Mouse (Mus musculus) gastrocnemius, adult 8-10 months (tissue): ENCODE data around the gene Apof. TPM values are rescaled to one million over a fixed set of nuclear protein-coding genes. Genes with fewer than 3 reads are reported as not detected.

Experiments used
- DNase-seq, 2 experiments: peaks; one replicate each; pipeline ENCODE4 v3.0.0; 2022; ENCODE audit warnings: low spot score in 2 of 2
- total RNA-seq, 4 experiments: library from RNA; stranded (reverse); gene quantifications; 2 replicates each; pipeline ENCODE4 v1.2.4; 2022

Gene Apof
- total RNA-seq, 4 experiments from 2014 or later: not detected

DNA sequence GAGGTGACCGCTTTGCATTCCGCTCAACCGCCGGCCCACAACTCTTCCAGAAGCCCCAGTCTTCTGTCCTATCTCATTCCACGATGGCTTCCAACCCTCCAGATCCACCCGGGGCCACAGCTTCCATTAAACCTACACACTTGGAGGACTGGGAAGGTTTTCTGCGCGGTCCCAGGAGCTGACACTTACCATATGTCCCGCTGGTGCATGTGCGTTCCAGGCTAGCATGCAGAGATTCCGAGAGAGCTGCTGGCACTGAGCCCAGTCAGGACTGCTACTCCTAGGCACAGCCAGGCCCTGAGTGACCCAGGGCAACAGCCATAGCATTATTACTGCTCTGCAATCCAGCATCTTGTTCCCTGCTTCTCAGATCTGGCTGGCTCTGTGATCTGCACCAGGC lies 29.2 kb downstream of the Apof start:
- no peak for DNase-seq

DNA sequence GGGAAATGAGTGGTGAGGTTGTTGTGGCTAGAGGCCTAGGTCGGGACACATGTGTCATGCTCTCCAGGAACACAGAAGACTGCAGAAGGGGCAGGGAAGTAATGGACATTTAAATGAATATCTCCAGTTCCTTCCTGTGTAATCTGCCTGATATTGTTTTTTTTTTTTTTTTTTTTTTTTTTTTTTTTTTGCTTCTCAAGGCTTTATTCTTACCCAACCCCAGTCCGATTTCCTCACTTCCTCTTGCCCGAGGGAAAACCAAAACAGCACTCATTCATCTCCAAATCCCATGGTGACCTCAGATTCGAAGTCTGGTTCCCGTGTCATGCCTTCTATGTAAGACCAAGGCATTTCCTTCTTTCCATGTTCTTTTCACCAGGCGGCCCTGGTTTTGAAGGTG lies 29.8 kb downstream of the Apof start:
- DNase-seq: no peak

DNA sequence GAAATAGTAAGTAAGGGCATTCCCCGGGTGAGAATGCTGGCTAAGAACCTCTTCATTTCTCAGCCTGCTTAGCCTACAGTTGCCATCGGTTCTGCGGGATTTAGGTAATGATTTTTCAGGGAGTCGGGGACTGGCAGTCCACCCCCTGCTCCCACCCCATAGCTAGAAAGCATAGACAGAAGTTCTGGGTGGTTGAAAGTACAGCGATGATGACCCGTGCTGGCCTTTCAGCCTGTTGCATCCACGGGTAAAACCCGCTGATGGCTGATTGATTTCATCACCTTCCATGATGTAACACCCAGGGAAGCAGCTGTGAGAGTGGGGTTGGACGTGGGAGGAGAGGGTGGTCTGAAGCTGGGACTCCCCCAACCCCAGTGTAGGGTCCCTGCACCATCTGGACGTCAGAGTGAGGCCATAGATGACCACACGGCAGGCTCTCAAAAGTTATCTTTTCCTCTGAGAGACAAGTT lies 30.3 kb downstream of the Apof start, which contains the start of gene Il23a:
Gene Il23a, minus strand, starts transcription at position 51 of the 470 bp plus-strand sequence.
- DNase-seq: no peak

DNA sequence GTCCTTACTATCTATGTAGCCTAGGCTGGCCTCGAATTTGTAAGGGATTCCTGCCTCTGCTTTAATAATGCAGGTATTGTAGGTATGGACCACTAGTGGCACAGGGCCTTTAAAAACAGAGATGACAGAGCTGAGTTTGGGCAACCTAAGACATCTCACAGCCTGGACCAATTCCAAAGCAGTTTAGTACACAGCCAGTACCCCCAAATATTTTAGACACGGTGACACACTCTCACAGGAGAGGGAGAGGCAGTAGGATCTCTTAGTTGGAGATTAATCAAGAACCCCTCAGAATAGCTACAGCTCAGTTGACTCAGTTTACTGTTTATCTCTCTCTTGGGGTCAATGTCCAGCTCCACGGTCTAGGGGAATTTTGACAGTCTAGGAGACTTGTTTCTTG lies 33.9 kb downstream of the Apof start:
- DNase-seq: no peak

DNA sequence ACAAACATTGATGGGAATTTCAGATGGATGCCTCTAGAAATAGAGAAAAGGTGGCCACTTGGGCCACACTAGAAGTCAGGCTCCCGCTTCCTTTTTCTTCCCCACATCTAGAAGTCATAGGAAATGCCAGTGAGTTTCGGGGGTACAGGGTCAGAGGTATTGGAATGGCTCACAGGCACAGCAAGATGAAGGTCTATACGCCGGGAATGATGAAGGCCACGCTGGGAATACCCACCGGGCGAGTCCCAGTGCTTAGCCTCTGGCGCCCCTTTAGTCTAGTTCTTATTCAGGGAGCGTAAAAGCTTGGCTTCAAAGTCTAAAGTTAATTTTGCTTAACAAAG lies 34.3 kb downstream of the Apof start:
- no peak for DNase-seq

DNA sequence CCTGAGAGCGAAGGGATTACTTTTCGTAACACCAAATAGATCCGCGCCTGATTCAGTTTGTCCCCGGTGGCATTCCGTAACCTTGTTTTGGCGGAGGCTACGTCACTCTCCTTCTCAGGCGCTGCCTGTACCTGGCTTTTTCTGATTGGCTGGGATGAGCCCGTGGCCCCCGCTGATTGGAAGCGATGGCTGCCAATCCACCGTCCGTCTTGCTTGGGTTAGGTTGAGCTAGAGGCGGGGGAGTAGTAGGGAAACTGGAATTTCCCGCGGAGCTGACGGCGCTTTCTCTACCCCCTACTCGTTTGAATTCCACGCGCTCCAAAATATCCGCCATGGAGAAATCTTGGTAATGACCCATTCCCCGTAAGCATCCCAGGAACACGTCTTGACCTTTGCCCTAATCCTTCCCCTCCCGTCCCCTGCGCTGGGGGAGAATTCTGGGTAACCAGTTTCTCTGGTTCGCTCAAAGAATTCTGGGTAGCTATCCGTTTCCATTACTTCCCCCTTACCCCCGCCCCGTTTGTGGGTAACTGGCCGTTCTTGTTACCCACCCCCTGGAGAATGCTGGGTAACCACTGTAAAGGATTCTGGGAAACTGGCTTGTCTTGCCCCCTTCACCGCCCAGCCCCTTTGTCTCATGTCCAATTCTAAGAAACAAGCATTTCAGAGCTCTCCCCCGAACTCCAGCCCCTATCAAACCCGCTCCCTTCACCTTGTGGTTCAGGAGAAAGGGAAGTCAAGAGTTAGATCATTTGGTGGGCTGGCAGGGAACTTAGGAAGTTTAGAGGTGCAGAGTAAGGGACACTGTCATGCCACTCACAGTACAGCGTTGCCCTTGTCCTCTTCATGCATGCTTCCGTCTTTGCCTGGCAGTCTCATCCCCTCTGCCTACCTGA lies 34.9 kb downstream of the Apof start, which contains the start of gene Pan2:
Gene Pan2, plus strand, starts transcription at position 210 of the 896 bp plus-strand sequence.
- DNase-seq: peak; percentile 99

DNA sequence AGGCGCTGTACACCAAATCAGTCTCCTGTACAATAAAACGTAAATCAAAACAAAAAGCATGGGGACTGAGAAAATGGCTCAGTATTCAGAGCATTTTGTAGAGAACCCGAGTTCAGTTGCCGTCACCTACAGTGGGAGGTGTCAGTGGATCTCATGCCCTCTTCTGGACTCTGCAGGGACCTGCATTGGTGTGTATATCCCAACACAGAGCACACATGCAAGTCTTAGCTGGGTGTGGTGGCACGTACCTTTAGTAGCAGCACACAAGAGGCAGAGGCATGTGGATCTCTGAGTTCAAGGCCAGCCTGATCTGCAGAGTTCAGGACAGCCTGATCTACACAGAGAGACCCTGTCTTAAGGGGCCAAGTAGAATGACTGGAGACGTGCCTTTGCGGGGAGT lies 41.2 kb downstream of the Apof start:
- DNase-seq: no peak

DNA sequence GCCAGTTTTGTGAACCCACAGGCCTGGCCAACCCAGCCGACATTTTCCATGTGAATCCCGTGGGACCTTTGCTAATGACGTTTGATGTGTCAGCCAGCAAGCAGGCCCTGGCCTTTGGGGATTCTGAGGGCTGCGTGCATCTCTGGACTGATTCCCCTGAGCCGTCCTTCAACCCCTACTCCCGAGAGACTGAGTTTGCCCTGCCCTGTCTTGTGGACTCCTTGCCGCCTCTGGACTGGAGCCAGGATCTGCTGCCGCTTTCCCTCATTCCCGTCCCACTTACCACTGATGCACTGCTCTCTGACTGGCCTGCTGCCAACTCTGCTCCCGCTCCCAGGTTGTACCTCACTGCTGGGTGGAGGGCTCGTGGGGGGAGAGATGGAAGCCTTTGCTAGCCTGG lies 41.7 kb downstream of the Apof start:
- DNase-seq: no peak

DNA sequence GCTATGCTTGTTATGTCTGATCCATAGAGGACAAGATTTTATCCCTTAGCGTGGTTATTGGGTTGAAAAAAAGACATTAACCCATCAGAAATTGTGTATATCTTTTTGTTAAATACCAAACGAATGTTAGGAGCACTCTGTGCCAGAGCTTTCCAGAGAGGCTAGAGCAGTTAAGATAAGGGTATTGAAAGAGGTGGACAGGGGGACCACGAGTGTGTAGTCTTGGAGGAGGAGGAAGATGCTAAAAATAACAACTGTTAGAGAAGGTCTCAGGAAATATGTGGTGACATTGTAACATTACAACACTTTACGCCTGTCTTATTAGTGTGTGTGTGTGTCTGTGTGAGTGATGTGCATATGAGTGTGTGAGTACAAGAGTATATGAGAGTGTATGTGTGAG lies 42.4 kb downstream of the Apof start:
- no peak for DNase-seq

DNA sequence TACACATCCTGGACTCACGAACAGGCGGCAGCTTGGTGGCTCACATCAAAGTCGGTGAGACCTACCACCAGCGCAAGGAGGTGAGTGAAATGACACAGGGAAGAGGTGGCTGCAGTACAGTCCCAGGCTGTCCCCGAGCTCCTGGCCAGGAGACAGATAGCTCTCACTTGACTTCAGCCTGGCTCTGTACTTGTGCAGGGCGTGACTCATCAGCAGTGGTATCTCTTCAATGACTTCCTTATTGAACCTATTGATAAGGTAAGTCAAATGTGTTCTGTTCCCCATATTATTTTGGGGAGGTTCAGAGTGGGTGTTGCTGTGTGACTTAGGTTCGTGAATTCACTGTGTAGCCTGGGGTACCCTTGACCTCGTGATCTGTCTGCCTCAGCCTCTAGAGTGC lies 47.1 kb downstream of the Apof start:
- no peak for DNase-seq

Other genes with a start within 250 kb of the Apof start
- gene Naca, start 233.1 kb upstream of the Apof start, total RNA-seq: 100 to 1,000 TPM; 367 to 418 (median 380) TPM
- 10 to 100 TPM; 70.5 to 81.9 (median 74.5) TPM for gene Ptges3, start 209.7 kb upstream of the Apof start, total RNA-seq
- gene Atp5b, start 185.4 kb upstream of the Apof start, total RNA-seq: 1,000 to 10,000 TPM; 3,262 to 3,916 (median 3,403) TPM
- gene Baz2a, start 177.1 kb upstream of the Apof start, total RNA-seq: 10 to 100 TPM; 11.3 to 13.9 (median 12.6) TPM
- 10 to 100 TPM; 53.5 to 63.6 (median 60.7) TPM for gene Rbms2, start 88.4 kb upstream of the Apof start, total RNA-seq
- under 1 TPM; 0.36 to 0.97 (median 0.58) TPM for gene Gls2, start 74.2 kb upstream of the Apof start, total RNA-seq
- gene Spryd4, start 56.9 kb upstream of the Apof start, total RNA-seq: 10 to 100 TPM; 30.5 to 33.5 (median 32.4) TPM
- not detected for gene Mip, start 42.8 kb upstream of the Apof start, total RNA-seq
- gene Timeless, start 36.6 kb upstream of the Apof start, total RNA-seq: 1 to 10 TPM; 1.4 to 1.9 (median 1.7) TPM
- gene Apon, start 14.6 kb upstream of the Apof start, total RNA-seq: under 1 TPM in 1 of 4 experiments, not detected in 3; 0.21 TPM
- 1 to 10 TPM; 1.6 to 4.5 (median 2.4) TPM for gene Stat2, start 1.9 kb downstream of the Apof start, total RNA-seq
- gene Il23a, start 30.1 kb downstream of the Apof start, total RNA-seq: not detected
- gene Pan2, start 34.7 kb downstream of the Apof start, total RNA-seq: 1 to 10 TPM; 2.6 to 3.9 (median 3.2) TPM
- 10 to 100 TPM; 51.0 to 56.9 (median 52.2) TPM for gene Cnpy2, start 53.8 kb downstream of the Apof start, total RNA-seq
- gene Cs, start 69.1 kb downstream of the Apof start, total RNA-seq: 100 to 1,000 TPM; 491 to 577 (median 541) TPM
- gene Coq10a, start 100.3 kb downstream of the Apof start, total RNA-seq: 100 to 1,000 TPM; 409 to 479 (median 445) TPM
- 10 to 100 TPM; 38.7 to 48.8 (median 43.2) TPM for gene Ankrd52, start 108.4 kb downstream of the Apof start, total RNA-seq
- gene Slc39a5, start 132.6 kb downstream of the Apof start, total RNA-seq: not detected
- 10 to 100 TPM; 59.0 to 70.3 (median 63.5) TPM for gene Nabp2, start 142.8 kb downstream of the Apof start, total RNA-seq
- gene Rnf41, start 143.0 kb downstream of the Apof start, total RNA-seq: 10 to 100 TPM; 13.6 to 14.7 (median 14.1) TPM
- 10 to 100 TPM; 45.6 to 53.3 (median 49.5) TPM for gene Smarcc2, start 190.6 kb downstream of the Apof start, total RNA-seq
- gene Myl6, start 225.5 kb downstream of the Apof start, total RNA-seq: 100 to 1,000 TPM; 125 to 188 (median 158) TPM
- gene Myl6b, start 230.0 kb downstream of the Apof start, total RNA-seq: 10 to 100 TPM in 2 of 4 experiments, 1 to 10 TPM in 2; 8.7 to 11.7 (median 10.0) TPM